ENCODE assay signal across 1 mouse cellular context in the genomic region with DNA sequence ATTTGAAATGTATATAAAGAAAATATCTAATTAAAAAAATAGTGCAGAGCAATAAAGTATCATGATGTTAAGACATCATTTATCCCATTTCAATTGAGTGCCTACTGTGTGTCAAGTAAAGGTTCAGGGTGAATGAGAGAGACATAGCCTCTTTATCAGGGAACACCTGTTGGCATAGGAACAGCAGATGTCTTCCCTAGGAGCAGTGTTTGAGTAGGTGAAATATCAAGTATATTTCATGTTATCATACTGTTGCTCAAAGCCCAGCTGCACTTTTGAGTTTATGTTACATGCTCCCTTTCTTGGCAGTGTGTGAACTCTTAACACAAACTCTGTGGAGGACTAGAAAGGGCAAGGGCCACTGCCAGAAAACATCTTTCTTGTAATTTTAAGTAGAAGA.
TF ChIP-seq lines count a peak whose summit lies in the region.

No protein-coding gene starts in this region.

TF ChIP-seq in MEL, 35 proteins besides CTCF, POLR2A, EP300 and RAD21 (continued from another document):
- TF ChIP-seq TAL1 (IDR thresholded peaks at IDR 0.05; ENCODE audit: low read length) = peak; percentile 51
- TF ChIP-seq MXI1 (IDR thresholded peaks at IDR 0.05; ENCODE audit: low read depth, low read length) = 0 out of 2 replicates have a peak, but pooled peaks have one; percentile 22
